Mouse (Mus musculus) Muller cell, postnatal 12 days (primary cell): Measurements from ENCODE around the gene Prss41.
A peak's percentile ranks its signal among the peaks of the same experiment; 100 is the strongest.

Experiments used
- DNase-seq: peaks from one replicate; pipeline ENCODE4 v3.0.0-alpha.2; 2015; ENCODE audit errors: inconsistent ontology term

Gene Prss41

GRCm38 (mm10) chr17:23828271-23829001, 15.5 kb downstream of the Prss41 start:
- peak; percentile 81 for DNase-seq

GRCm38 (mm10) chr17:23825591-23825990, 18.4 kb downstream of the Prss41 start:
- no peak for DNase-seq

- DNase-seq, result no peak
These were observed 20.4 kb downstream of the Prss41 start for GRCm38 (mm10) chr17:23823614-23824013.

GRCm38 (mm10) chr17:23823018-23823417, 21.0 kb downstream of the Prss41 start:
- no peak for DNase-seq

GRCm38 (mm10) chr17:23822094-23822493, 21.9 kb downstream of the Prss41 start:
- DNase-seq, result no peak

- DNase-seq, result no peak
These were observed 23.2 kb downstream of the Prss41 start for GRCm38 (mm10) chr17:23820731-23821130.

GRCm38 (mm10) chr17:23819235-23819634, 24.7 kb downstream of the Prss41 start:
- no peak for DNase-seq

GRCm38 (mm10) chr17:23818579-23818978, 25.4 kb downstream of the Prss41 start:
- DNase-seq, result no peak

- no peak for DNase-seq
These were observed 28.3 kb downstream of the Prss41 start for GRCm38 (mm10) chr17:23815641-23816040.

- DNase-seq, result no peak
These were observed 36.1 kb downstream of the Prss41 start for GRCm38 (mm10) chr17:23807918-23808317.

GRCm38 (mm10) chr17:23806867-23807266, 37.1 kb downstream of the Prss41 start:
- no peak for DNase-seq

GRCm38 (mm10) chr17:23804426-23805085, 39.4 kb downstream of the Prss41 start:
- DNase-seq, result peak; percentile 65

GRCm38 (mm10) chr17:23803366-23804041, 40.5 kb downstream of the Prss41 start:
- DNase-seq, result peak; percentile 92

- DNase-seq, result peak; percentile 100
These were observed 41.1 kb downstream of the Prss41 start for GRCm38 (mm10) chr17:23802746-23803365.

- DNase-seq, result no peak
These were observed 42.3 kb downstream of the Prss41 start for GRCm38 (mm10) chr17:23801627-23802026.

- no peak for DNase-seq
These were observed 46.7 kb downstream of the Prss41 start for GRCm38 (mm10) chr17:23797316-23797715.

- DNase-seq, result no peak
These were observed 48.6 kb downstream of the Prss41 start for GRCm38 (mm10) chr17:23795323-23795722.

- DNase-seq, result no peak
These were observed 53.0 kb downstream of the Prss41 start for GRCm38 (mm10) chr17:23791079-23791357.

GRCm38 (mm10) chr17:23790269-23791078, 53.5 kb downstream of the Prss41 start, which contains the start of gene Srrm2:
TSS of gene Srrm2 (plus strand) at chr17:23790532.
- peak; percentile 64 for DNase-seq

GRCm38 (mm10) chr17:23789749-23790268, 54.2 kb downstream of the Prss41 start:
- DNase-seq, result no peak

- DNase-seq, result no peak
These were observed 55.0 kb downstream of the Prss41 start for GRCm38 (mm10) chr17:23788973-23789372.
